Mouse (Mus musculus): Measurements from ENCODE around the gene Ifnar1.

- TF ChIP-seq CTCF (IDR thresholded peaks at IDR 0.05; ENCODE audit: control insufficient read depth, insufficient read depth, low read length) (no peak), POLR2A (IDR thresholded peaks at IDR 0.05; ENCODE audit: borderline replicate concordance, control insufficient read depth, low read depth, low read length) (no peak)
Measured at GRCm38 (mm10) chr16:91485841-91486240, 803 bp downstream of the Ifnar1 start.

All from bone marrow, adult 2 months (tissue).